Mouse (Mus musculus) gastrocnemius, postnatal 10 days (tissue): ENCODE measurements at regions not wholly inside any gene's neighbourhood (a gene's known extent, or its start where the extent isn't known, plus 50 kb on each side); places are given as distances from the start of the nearest gene placed in this dataset.

Source experiments
- DNase-seq: peaks from one replicate; pipeline ENCODE4 v3.0.0; 2021; ENCODE audit warnings: mixed read lengths

DNA sequence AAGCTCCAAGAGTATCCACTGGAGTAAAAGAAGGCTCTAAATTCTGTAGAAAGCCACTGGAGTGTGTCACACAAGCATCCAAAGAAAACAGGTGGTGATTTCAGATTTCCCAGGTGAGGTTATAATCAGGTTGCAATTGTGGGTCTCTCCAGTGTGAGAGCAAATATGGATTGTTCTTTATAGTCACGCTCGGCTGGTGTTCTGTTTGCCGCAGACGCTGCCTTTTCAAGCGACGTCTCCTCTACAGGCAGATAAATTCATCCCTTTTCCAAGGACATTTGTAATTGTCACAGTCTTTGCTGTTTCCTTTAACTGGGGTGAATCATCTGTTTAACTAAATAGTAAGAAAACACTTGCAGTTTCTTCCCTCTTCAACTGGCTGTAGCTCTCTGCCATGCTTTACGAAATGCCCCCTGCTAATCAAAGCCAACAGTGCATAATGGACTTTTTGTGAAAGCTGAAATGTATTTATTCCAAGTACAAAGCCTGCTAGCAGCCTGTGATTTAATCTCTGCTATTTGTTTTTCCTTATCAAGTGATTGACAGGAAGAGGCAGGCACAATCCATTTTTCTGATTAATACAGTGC lies 502.4 kb downstream of the Trim52 start:
- no peak for DNase-seq
